8 mouse cellular contexts compared by ENCODE assay signal in genomic region chr13:16005517-16005916, GRCm38 (mm10). TPM values are rescaled to one million over a fixed set of nuclear protein-coding genes. Genes with fewer than 3 reads are reported as not detected.
DNase-seq lines count a peak whose midpoint lies in the region; ATAC-seq and TF ChIP-seq lines count a peak whose summit lies in the region.

No protein-coding gene starts in this region.

- H3K4me1 ChIP-seq in kidney, adult 2 months (ENCODE audit: control insufficient read depth, insufficient read depth, low read length), result no peaks in the 10 kb centered on the region
- H3K4me1 ChIP-seq in MEL (ENCODE audit: control insufficient read depth in 1 of 2, insufficient read depth in 2 of 2, low read length in 2 of 2), result no peaks in the 10 kb centered on the region
- no peaks in the 10 kb centered on the region for H3K4me1 ChIP-seq in forebrain, embryonic 15.5 days
- no peaks in the 10 kb centered on the region; a peak in 1 of 4 replicates for H3K4me1 ChIP-seq in liver, embryonic 14.5 days (replicated peaks; ENCODE audit: control insufficient read depth in 2 of 2, insufficient read depth in 2 of 2, low read length in 1 of 2)
- H3K4me1 ChIP-seq in stomach, postnatal 0 days (replicated peaks; ENCODE audit: control insufficient read depth, insufficient read depth), result no peaks in the 10 kb centered on the region

- no peak overlapping the region for H3K4me3 ChIP-seq in kidney, adult 2 months (ENCODE audit: insufficient read depth, low read depth, low read length)
- no peak overlapping the region for H3K4me3 ChIP-seq in C2C12 (ENCODE audit: insufficient read depth, poor library complexity, severe bottlenecking)
- H3K4me3 ChIP-seq in MEL (ENCODE audit: control insufficient read depth in 1 of 2, insufficient read depth in 1 of 2, low read depth in 2 of 2, low read length in 2 of 2), result no peak overlapping the region
- no peak overlapping the region for H3K4me3 ChIP-seq in forebrain, embryonic 15.5 days
- H3K4me3 ChIP-seq in liver, embryonic 14.5 days (ENCODE audit: insufficient read depth in 1 of 2, low read depth in 2 of 2, low read length in 2 of 2), result no peak overlapping the region
- no peak overlapping the region for H3K4me3 ChIP-seq in stomach, postnatal 0 days (ENCODE audit: low read depth, low read length)

- no peak overlapping the region for H3ac ChIP-seq in C2C12 (ENCODE audit: control insufficient read depth, insufficient read length, low read depth)

- TF ChIP-seq RAD21 in MEL (IDR thresholded peaks at IDR 0.05; ENCODE audit: low read depth, low read length), result no peak; the same call in 1 of the 2 replicates

- no peak overlapping the region for H3K9ac ChIP-seq in MEL (ENCODE audit: control insufficient read depth, low read depth, low read length, poor library complexity, severe bottlenecking)
- no peak overlapping the region for H3K9ac ChIP-seq in forebrain, embryonic 15.5 days (replicated peaks)
- H3K9ac ChIP-seq in liver, embryonic 14.5 days (replicated peaks), result no peak overlapping the region
- no peak overlapping the region for H3K9ac ChIP-seq in stomach, postnatal 0 days (ENCODE audit: low read length)

- DNase-seq in kidney, adult 2 months, result peak; percentile 43
- DNase-seq in kidney, adult 11 months, result no peak
- no peak for DNase-seq in MEL (ENCODE audit: low read depth, low spot score)
- DNase-seq in liver, embryonic 14.5 days (ENCODE audit: low read depth in 3 of 3, low spot score in 3 of 3), result no peak
- peak; percentile 59 for DNase-seq in stomach, postnatal 0 days (ENCODE audit: low spot score)

- H3K79me3 ChIP-seq in C2C12 (ENCODE audit: low read depth), result no peaks in the 10 kb centered on the region

- peak; percentile 77; the same call in 1 of the 2 replicates for ATAC-seq in forebrain, embryonic 15.5 days (replicated peaks)
- no peak for ATAC-seq in liver, embryonic 14.5 days (ENCODE audit: insufficient read depth)
- no peak for ATAC-seq in stomach, postnatal 0 days (ENCODE audit: low FRiP score, low TSS enrichment)
- ATAC-seq in inflammation-experienced regulatory T-cells, adult 6 months, result no peak

- TF ChIP-seq POLR2A in kidney, adult 2 months (IDR thresholded peaks at IDR 0.05; ENCODE audit: low read depth, low read length), result no peak
- no peak for TF ChIP-seq POLR2A in MEL (IDR thresholded peaks at IDR 0.05; ENCODE audit: control insufficient read depth in 1 of 2, insufficient read depth in 1 of 2, low read depth in 1 of 2, low read length in 2 of 2, poor library complexity in 1 of 2)

- H3K4me2 ChIP-seq in forebrain, embryonic 15.5 days (replicated peaks), result no peak overlapping the region
- H3K4me2 ChIP-seq in liver, embryonic 14.5 days (ENCODE audit: low read depth), result no peak overlapping the region
- no peak overlapping the region for H3K4me2 ChIP-seq in stomach, postnatal 0 days (replicated peaks; ENCODE audit: low read depth)

- no peak for TF ChIP-seq EP300 in MEL (IDR thresholded peaks at IDR 0.05; ENCODE audit: low read depth in 1 of 2, low read length in 2 of 2)
- no peak for TF ChIP-seq EP300 in liver, embryonic 14.5 days (IDR thresholded peaks at IDR 0.05; ENCODE audit: low read depth)
- TF ChIP-seq EP300 in stomach, postnatal 0 days (optimal IDR thresholded peaks at IDR 0.05), result no peak

- no peaks in the 10 kb centered on the region for H3K79me2 ChIP-seq in C2C12 (ENCODE audit: control insufficient read depth, insufficient read depth)
- H3K79me2 ChIP-seq in MEL (ENCODE audit: control insufficient read depth, insufficient read depth, low read length, poor library complexity), result no peaks in the 10 kb centered on the region

- WGBS in kidney, adult 2 months, result 7% methylated on average over 4 of the region's 4 CpGs
- 11% methylated on average over 4 of the region's 4 CpGs for WGBS in forebrain, embryonic 15.5 days
- 9% methylated on average over 4 of the region's 4 CpGs for WGBS in liver, embryonic 14.5 days (ENCODE audit: insufficient replicate concordance)
- 8% methylated on average over 4 of the region's 4 CpGs for WGBS in stomach, postnatal 0 days

- no peaks in the 10 kb centered on the region for H3K9me3 ChIP-seq in MEL (replicated peaks; ENCODE audit: insufficient read depth, low read length)
- H3K9me3 ChIP-seq in forebrain, embryonic 15.5 days, result no peaks in the 10 kb centered on the region
- no peaks in the 10 kb centered on the region for H3K9me3 ChIP-seq in liver, embryonic 14.5 days (ENCODE audit: control insufficient read depth, low read length)
- no peaks in the 10 kb centered on the region for H3K9me3 ChIP-seq in stomach, postnatal 0 days (ENCODE audit: control insufficient read depth, low read length)

- no peaks in the 10 kb centered on the region for H3K27me3 ChIP-seq in kidney, adult 2 months (replicated peaks; ENCODE audit: control insufficient read depth, insufficient read depth, low read length)
- H3K27me3 ChIP-seq in C2C12 (ENCODE audit: control insufficient read depth, insufficient read depth, insufficient read length) (no peaks in the 10 kb centered on the region), MEL (ENCODE audit: control insufficient read depth in 1 of 2, insufficient read depth in 2 of 2, low read length in 2 of 2) (no peaks in the 10 kb centered on the region)
- no peaks in the 10 kb centered on the region for H3K27me3 ChIP-seq in forebrain, embryonic 15.5 days
- H3K27me3 ChIP-seq in liver, embryonic 14.5 days (ENCODE audit: control insufficient read depth, insufficient read depth, low read length), result no peaks in the 10 kb centered on the region
- no peaks in the 10 kb centered on the region for H3K27me3 ChIP-seq in stomach, postnatal 0 days (ENCODE audit: control insufficient read depth, insufficient read depth, low read length)

- H3K36me3 ChIP-seq in kidney, adult 2 months (ENCODE audit: control insufficient read depth, insufficient read depth, low read length), result no peaks in the 10 kb centered on the region
- no peaks in the 10 kb centered on the region for H3K36me3 ChIP-seq in C2C12 (ENCODE audit: control insufficient read depth, insufficient read depth)
- no peaks in the 10 kb centered on the region for H3K36me3 ChIP-seq in MEL (ENCODE audit: control insufficient read depth in 1 of 2, insufficient read depth in 2 of 2, low read length in 2 of 2)
- no peaks in the 10 kb centered on the region for H3K36me3 ChIP-seq in forebrain, embryonic 15.5 days
- H3K36me3 ChIP-seq in liver, embryonic 14.5 days (replicated peaks; ENCODE audit: control insufficient read depth, insufficient read depth, low read depth), result no peaks in the 10 kb centered on the region
- no peaks in the 10 kb centered on the region for H3K36me3 ChIP-seq in stomach, postnatal 0 days (ENCODE audit: control insufficient read depth, insufficient read depth, low read length)

- peak; percentile 86 for TF ChIP-seq CTCF in kidney, adult 2 months (conservative IDR thresholded peaks at IDR 0.05; ENCODE audit: insufficient read depth, insufficient read length, low read depth, low read length)
- TF ChIP-seq CTCF in C2C12 (IDR thresholded peaks at IDR 0.05; ENCODE audit: control insufficient read depth, insufficient read depth, insufficient read length) (peak; percentile 54), MEL (IDR thresholded peaks at IDR 0.05 in 2 of 3, conservative IDR thresholded peaks at IDR 0.05 in 1 of 3; ENCODE audit: control insufficient read depth in 1 of 3, insufficient read depth in 1 of 3, low read depth in 2 of 3, low read length in 3 of 3, poor library complexity in 1 of 3, severe bottlenecking in 1 of 3) (peak in 2 of 3 experiments; percentile 17 to 30; a peak in 3 of 6 replicates)
- TF ChIP-seq CTCF in liver, embryonic 14.5 days (IDR thresholded peaks at IDR 0.05; ENCODE audit: low read depth), result peak; percentile 58
- peak; percentile 93 for TF ChIP-seq CTCF in stomach, postnatal 0 days (IDR thresholded peaks at IDR 0.05; ENCODE audit: low read depth)

- no peak overlapping the region for H3K27ac ChIP-seq in kidney, adult 2 months (ENCODE audit: insufficient read depth, low read depth, low read length)
- no peak overlapping the region for H3K27ac ChIP-seq in MEL (ENCODE audit: control insufficient read depth, low read depth, low read length)
- no peak overlapping the region for H3K27ac ChIP-seq in forebrain, embryonic 15.5 days (replicated peaks)
- H3K27ac ChIP-seq in liver, embryonic 14.5 days, result no peak overlapping the region
- H3K27ac ChIP-seq in stomach, postnatal 0 days (replicated peaks), result no peak overlapping the region

TF ChIP-seq in C2C12, 6 proteins besides CTCF, POLR2A, EP300 and RAD21:
- TF ChIP-seq MYOG (IDR thresholded peaks at IDR 0.05; ENCODE audit: control insufficient read depth, extremely low read depth, insufficient read length) (no peak), USF1 (IDR thresholded peaks at IDR 0.05; ENCODE audit: low read depth) (no peak), FOSL1 (IDR thresholded peaks at IDR 0.05; ENCODE audit: insufficient read depth, low read length, poor library complexity, severe bottlenecking) (no peak)

TF ChIP-seq in MEL, 35 proteins besides CTCF, POLR2A, EP300 and RAD21:
- TF ChIP-seq MXI1 (IDR thresholded peaks at IDR 0.05; ENCODE audit: low read depth, low read length) (no peak), E2F4 (IDR thresholded peaks at IDR 0.05; ENCODE audit: borderline replicate concordance, low read depth, low read length) (no peak), USF2 (IDR thresholded peaks at IDR 0.05; ENCODE audit: borderline replicate concordance in 1 of 2, insufficient read depth in 1 of 2, low read depth in 1 of 2, low read length in 2 of 2) (no peak), USF1 (IDR thresholded peaks at IDR 0.05; ENCODE audit: low read depth, low read length) (no peak), ETS1 (IDR thresholded peaks at IDR 0.05; ENCODE audit: low read depth, low read length) (no peak), GABPA (IDR thresholded peaks at IDR 0.05; ENCODE audit: low read depth, low read length) (no peak)

RNA-seq across cellular contexts. Expression of gene Inhba, which starts 6.1 kb away (rescaled TPM):
- polyA plus RNA-seq in kidney, adult 2 months (2012; rRNA removed), result 0.23 and 0.42 TPM in 2 replicates
- polyA plus RNA-seq in C2C12 (2012; fragmentation: generic; extraction: Trizol), result 19.9 TPM
- total RNA-seq in MEL (2012; rRNA removed), result not detected in 2 replicates
- not detected for polyA plus RNA-seq in MEL (2012; ENCODE audit: insufficient read depth in 1 of 2, insufficient read length in 2 of 2, low read depth in 1 of 2, low replicate concordance in 2 of 2, missing spikeins in 1 of 2)
- 7.4 and 7.5 TPM in 2 replicates for polyA plus RNA-seq in forebrain, embryonic 15.5 days (2015; fragmentation: Nextera tagmentation; extraction: Ambion mirVana)
- polyA plus RNA-seq in liver, embryonic 14.5 days (2012; rRNA removed), result 0.21 and 0.29 TPM in 2 replicates
- 0.45 and 0.48 TPM in 2 replicates for polyA plus RNA-seq in liver, embryonic 14.5 days (2014; fragmentation: Nextera tagmentation; extraction: Ambion mirVana)
- polyA plus RNA-seq in stomach, postnatal 0 days (2015; fragmentation: Nextera tagmentation; extraction: Ambion mirVana), result 3.1 and 3.2 TPM in 2 replicates
- under 1 TPM in 1 of 3 experiments, not detected in 2; 0.38 TPM for polyA plus RNA-seq in inflammation-experienced regulatory T-cells, adult 6 months (2017; shearing (Covaris generic))

Comparison
In these comparisons a context has a peak if more than half of its experiments do, and no peak if none do; other contexts are left out.
1. DNase-seq: peak in kidney, adult 2 months (single experiment) and stomach, postnatal 0 days (single experiment); none in kidney, adult 11 months (single experiment), MEL (single experiment) and liver, embryonic 14.5 days (0 of 3).
2. CTCF ChIP-seq: peak in every context shown above with its lines; median percentile 93 in stomach, postnatal 0 days; 86 in kidney, adult 2 months; 58 in liver, embryonic 14.5 days; 54 in C2C12; 24 in MEL.